Mouse (Mus musculus) liver, adult 2 months (tissue): ENCODE results near the gene Jup. TPM values are rescaled to one million over a fixed set of nuclear protein-coding genes. Genes with fewer than 3 reads are reported as not detected.

Experiments used
- DNase-seq: peaks from one replicate; pipeline ENCODE4 v3.0.0-alpha.2; 2011; ENCODE audit warnings: low read depth, low spot score; ENCODE audit errors: extremely low read depth
- H3K27ac ChIP-seq: fragments of 200-500 bp; replicated peaks from 2 replicates; pipeline ENCODE4 v1.5.1; 2012; ENCODE audit warnings: low read depth, mild to moderate bottlenecking, control low read depth, inconsistent platforms, low read length; ENCODE audit not compliant: insufficient read depth
- H3K27me3 ChIP-seq: fragments of 200-500 bp; 2 replicates; pipeline ENCODE4 v1.6.1; 2012; ENCODE audit warnings: mild to moderate bottlenecking, moderate library complexity, low read length, inconsistent platforms; ENCODE audit not compliant: control insufficient read depth, insufficient read depth
- H3K36me3 ChIP-seq: fragments of 200-500 bp; 2 replicates; pipeline ENCODE4 v1.6.1; 2012; ENCODE audit warnings: low read length, inconsistent platforms; ENCODE audit not compliant: control insufficient read depth, insufficient read depth
- H3K4me1 ChIP-seq: fragments of 200-500 bp; 2 replicates; pipeline ENCODE4 v1.6.1; 2011; ENCODE audit warnings: low read length; ENCODE audit not compliant: control insufficient read depth, insufficient read depth
- H3K4me3 ChIP-seq: fragments of 200-500 bp; 2 replicates; pipeline ENCODE4 v1.5.1; 2011; ENCODE audit warnings: low read depth, mild to moderate bottlenecking, control low read depth, low read length, moderate library complexity; ENCODE audit not compliant: insufficient read depth
- H3K79me2 ChIP-seq: fragments of 200-500 bp; 2 replicates; pipeline ENCODE4 v1.6.1; 2012; ENCODE audit warnings: inconsistent platforms, mild to moderate bottlenecking, low read length, moderate library complexity; ENCODE audit not compliant: control insufficient read depth, insufficient read depth
- H3K9ac ChIP-seq: fragments of 200-500 bp; 2 replicates; pipeline ENCODE4 v1.6.1; 2012; ENCODE audit warnings: low read depth, mild to moderate bottlenecking, control low read depth, inconsistent platforms, low read length
- CTCF ChIP-seq: fragments of 200-500 bp; IDR thresholded peaks from 2 replicates; pipeline ENCODE4 v1.5.1; 2011; ENCODE audit warnings: low read depth, low read length, control low read depth
- POLR2A ChIP-seq: fragments of 200-500 bp; IDR thresholded peaks from 2 replicates; pipeline ENCODE4 v1.6.1; 2011; ENCODE audit warnings: low read length, control low read depth; ENCODE audit not compliant: insufficient read depth; ENCODE audit errors: extremely low read depth
- whole genome bisulfite sequencing: fragments of 180-500 bp; shearing (Covaris S2); methylation state at CpG from one replicate; pipeline ENCODE4 v1.1.7; 2018; 5-methylcytosine and 5-hydroxymethylcytosine counted together
- polyA plus RNA-seq: library from polyadenylated mRNA; depleted of rRNA; stranded (reverse); fragments of >200 nt; gene quantifications from 2 replicates; pipeline ENCODE4 v1.2.3, GENCODE M21; 2012
- total RNA-seq: library from RNA; depleted of rRNA; stranded (reverse); fragments of >200 nt; gene quantifications from 2 replicates; pipeline ENCODE4 v1.2.3, GENCODE M21; 2014

Jup gene
- total and polyA plus RNA-seq, 2 experiments, result 18.3 to 69.5 TPM

- DNase-seq, result no peak
- H3K4me3 ChIP-seq, result no peak overlapping the region
- no peak overlapping the region for H3K27ac ChIP-seq
- H3K4me1 ChIP-seq, result no peaks in the 10 kb centered on the region; the same call in 1 of the 2 replicates
- WGBS, result 90% methylated on average over 9 of the region's 9 CpGs
- no peaks in the 10 kb centered on the region for H3K36me3 ChIP-seq
- no peaks in the 10 kb centered on the region for H3K79me2 ChIP-seq
- no peak for TF ChIP-seq POLR2A
- no peak for TF ChIP-seq CTCF
- no peaks in the 10 kb centered on the region for H3K27me3 ChIP-seq
- H3K9ac ChIP-seq, result no peak overlapping the region
Observed at GRCm38 (mm10) chr11:100435678-100436246, 38.2 kb upstream of the Jup start.

- no peaks in the 10 kb centered on the region for H3K4me1 ChIP-seq
- 91% methylated on average over 5 of the region's 5 CpGs for WGBS
- no peaks in the 10 kb centered on the region for H3K79me2 ChIP-seq
- H3K27ac ChIP-seq, result no peak overlapping the region
- H3K27me3 ChIP-seq, result no peaks in the 10 kb centered on the region
- no peak for DNase-seq
- no peak overlapping the region for H3K9ac ChIP-seq
- TF ChIP-seq POLR2A, result no peak
- TF ChIP-seq CTCF, result no peak
- no peaks in the 10 kb centered on the region for H3K36me3 ChIP-seq
- no peak overlapping the region for H3K4me3 ChIP-seq
Observed at GRCm38 (mm10) chr11:100432002-100432401, 34.4 kb upstream of the Jup start.

- Histone ChIP-seq H3K27me3 (no peaks in the 10 kb centered on the region), H3K4me1 (no peaks in the 10 kb centered on the region), H3K9ac (no peak overlapping the region), H3K4me3 (no peak overlapping the region), H3K27ac (no peak overlapping the region), H3K79me2 (no peaks in the 10 kb centered on the region), H3K36me3 (no peaks in the 10 kb centered on the region)
- WGBS, result 95% methylated on average over 7 of the region's 7 CpGs
- DNase-seq, result no peak
- TF ChIP-seq CTCF (no peak), POLR2A (no peak)
Observed at GRCm38 (mm10) chr11:100430052-100430451, 32.5 kb upstream of the Jup start.

- Histone ChIP-seq H3K27me3 (no peaks in the 10 kb centered on the region), H3K79me2 (no peaks in the 10 kb centered on the region), H3K4me3 (no peak overlapping the region), H3K4me1 (no peaks in the 10 kb centered on the region), H3K36me3 (no peaks in the 10 kb centered on the region), H3K27ac (no peak overlapping the region), H3K9ac (no peak overlapping the region)
- no peak for TF ChIP-seq CTCF
- no peak for TF ChIP-seq POLR2A
- no peak for DNase-seq
- WGBS, result 57% methylated on average over 9 of the region's 9 CpGs
Observed at GRCm38 (mm10) chr11:100428612-100429199, 31.1 kb upstream of the Jup start.

- DNase-seq, result no peak
- Histone ChIP-seq H3K9ac (no peak overlapping the region), H3K27me3 (no peaks in the 10 kb centered on the region), H3K36me3 (no peaks in the 10 kb centered on the region), H3K4me3 (no peak overlapping the region), H3K79me2 (no peaks in the 10 kb centered on the region), H3K27ac (no peak overlapping the region), H3K4me1 (no peaks in the 10 kb centered on the region)
- TF ChIP-seq CTCF (no peak), POLR2A (no peak)
- WGBS, result 84% methylated on average over 3 of the region's 3 CpGs
Observed at GRCm38 (mm10) chr11:100426820-100427219, 29.3 kb upstream of the Jup start.

- TF ChIP-seq CTCF (peak; percentile 81), POLR2A (no peak)
- Histone ChIP-seq H3K4me3 (no peak overlapping the region), H3K27me3 (no peaks in the 10 kb centered on the region), H3K4me1 (no peaks in the 10 kb centered on the region), H3K79me2 (no peaks in the 10 kb centered on the region), H3K36me3 (no peaks in the 10 kb centered on the region), H3K9ac (no peak overlapping the region), H3K27ac (no peak overlapping the region)
- DNase-seq, result peak; percentile 45
- WGBS, result 53% methylated on average over 7 of the region's 7 CpGs
Observed at GRCm38 (mm10) chr11:100425851-100426250, 28.3 kb upstream of the Jup start.
